Mouse (Mus musculus): ENCODE measurements around the gene Relt. TPM values are rescaled to one million over a fixed set of nuclear protein-coding genes. Genes with fewer than 3 reads are reported as not detected.

Relt gene
- 17.9 and 19.1 TPM in 2 replicates for polyA plus RNA-seq (2012; rRNA removed)

GRCm38 (mm10) chr7:100862828-100863638 is at the start of gene Relt:
Gene Relt (minus strand): TSS chr7:100863446.
- peaks cover 2% of the 10 kb centered on the region for H3K4me1 ChIP-seq (ENCODE audit: control insufficient read depth, insufficient read depth, low read length)
- TF ChIP-seq CTCF (IDR thresholded peaks at IDR 0.05; ENCODE audit: extremely low read depth, insufficient read depth, low read length): peak; percentile 67
- peak; percentile 35; the same call in 1 of the 2 replicates for TF ChIP-seq POLR2A (IDR thresholded peaks at IDR 0.05; ENCODE audit: extremely low read depth, insufficient read depth, low read length)

GRCm38 (mm10) chr7:100911791-100912190 is 48.5 kb upstream of the Relt start:
- H3K4me1 ChIP-seq (ENCODE audit: control insufficient read depth, insufficient read depth, low read length): 0 out of 2 replicates have a peak, but pooled peaks cover 6% of the 10 kb centered on the region
- H3K27ac ChIP-seq (ENCODE audit: insufficient read depth, low read length): no peak overlapping the region
- TF ChIP-seq CTCF (IDR thresholded peaks at IDR 0.05; ENCODE audit: extremely low read depth, insufficient read depth, low read length): no peak
- H3K4me3 ChIP-seq (ENCODE audit: insufficient read depth, low read length): no peak overlapping the region

More at GRCm38 (mm10) chr7:100862828-100863638, at the start of gene Relt:
- peak within 1 kb of the TSS; percentile 48 for H3K4me3 ChIP-seq (ENCODE audit: insufficient read depth, low read length)
- H3K27ac ChIP-seq (ENCODE audit: insufficient read depth, low read length): no peak within 1 kb of the TSS

- Histone ChIP-seq H3K4me1 (ENCODE audit: control insufficient read depth, insufficient read depth, low read length) (0 out of 2 replicates have a peak, but pooled peaks cover 6% of the 10 kb centered on the region), H3K4me3 (ENCODE audit: insufficient read depth, low read length) (no peak overlapping the region), H3K27ac (ENCODE audit: insufficient read depth, low read length) (no peak overlapping the region)
- TF ChIP-seq POLR2A (IDR thresholded peaks at IDR 0.05; ENCODE audit: extremely low read depth, insufficient read depth, low read length) (no peak), CTCF (IDR thresholded peaks at IDR 0.05; ENCODE audit: extremely low read depth, insufficient read depth, low read length) (no peak)
Measured at GRCm38 (mm10) chr7:100911246-100911770, 48.1 kb upstream of the Relt start.

GRCm38 (mm10) chr7:100908567-100908966 is 45.3 kb upstream of the Relt start:
- H3K4me3 ChIP-seq (ENCODE audit: insufficient read depth, low read length): no peak overlapping the region
- no peak overlapping the region for H3K27ac ChIP-seq (ENCODE audit: insufficient read depth, low read length)
- 0 out of 2 replicates have a peak, but pooled peaks cover 6% of the 10 kb centered on the region for H3K4me1 ChIP-seq (ENCODE audit: control insufficient read depth, insufficient read depth, low read length)
- TF ChIP-seq CTCF (IDR thresholded peaks at IDR 0.05; ENCODE audit: extremely low read depth, insufficient read depth, low read length) (peak; percentile 22; the same call in 1 of the 2 replicates), POLR2A (IDR thresholded peaks at IDR 0.05; ENCODE audit: extremely low read depth, insufficient read depth, low read length) (no peak)

GRCm38 (mm10) chr7:100908061-100908460 is 44.8 kb upstream of the Relt start:
- H3K4me3 ChIP-seq (ENCODE audit: insufficient read depth, low read length): no peak overlapping the region
- 0 out of 2 replicates have a peak, but pooled peaks cover 6% of the 10 kb centered on the region for H3K4me1 ChIP-seq (ENCODE audit: control insufficient read depth, insufficient read depth, low read length)
- TF ChIP-seq POLR2A (IDR thresholded peaks at IDR 0.05; ENCODE audit: extremely low read depth, insufficient read depth, low read length): no peak
- TF ChIP-seq CTCF (IDR thresholded peaks at IDR 0.05; ENCODE audit: extremely low read depth, insufficient read depth, low read length): no peak
- no peak overlapping the region for H3K27ac ChIP-seq (ENCODE audit: insufficient read depth, low read length)

GRCm38 (mm10) chr7:100907231-100907630 is 44.0 kb upstream of the Relt start:
- H3K4me1 ChIP-seq (ENCODE audit: control insufficient read depth, insufficient read depth, low read length): 0 out of 2 replicates have a peak, but pooled peaks cover 6% of the 10 kb centered on the region
- H3K4me3 ChIP-seq (ENCODE audit: insufficient read depth, low read length): no peak overlapping the region
- TF ChIP-seq POLR2A (IDR thresholded peaks at IDR 0.05; ENCODE audit: extremely low read depth, insufficient read depth, low read length): no peak
- TF ChIP-seq CTCF (IDR thresholded peaks at IDR 0.05; ENCODE audit: extremely low read depth, insufficient read depth, low read length): peak; percentile 100
- H3K27ac ChIP-seq (ENCODE audit: insufficient read depth, low read length): no peak overlapping the region

- H3K4me1 ChIP-seq (ENCODE audit: control insufficient read depth, insufficient read depth, low read length): 0 out of 2 replicates have a peak, but pooled peaks cover 4% of the 10 kb centered on the region
- no peak overlapping the region for H3K27ac ChIP-seq (ENCODE audit: insufficient read depth, low read length)
- TF ChIP-seq POLR2A (IDR thresholded peaks at IDR 0.05; ENCODE audit: extremely low read depth, insufficient read depth, low read length): no peak
- TF ChIP-seq CTCF (IDR thresholded peaks at IDR 0.05; ENCODE audit: extremely low read depth, insufficient read depth, low read length): no peak
- no peak overlapping the region for H3K4me3 ChIP-seq (ENCODE audit: insufficient read depth, low read length)
Measured at GRCm38 (mm10) chr7:100906029-100906789, 43.0 kb upstream of the Relt start.

- H3K27ac ChIP-seq (ENCODE audit: insufficient read depth, low read length): no peak overlapping the region
- TF ChIP-seq CTCF (IDR thresholded peaks at IDR 0.05; ENCODE audit: extremely low read depth, insufficient read depth, low read length) (no peak), POLR2A (IDR thresholded peaks at IDR 0.05; ENCODE audit: extremely low read depth, insufficient read depth, low read length) (no peak)
Measured at GRCm38 (mm10) chr7:100905037-100905436, 41.8 kb upstream of the Relt start.

GRCm38 (mm10) chr7:100904612-100905011 is 41.4 kb upstream of the Relt start:
- Histone ChIP-seq H3K4me1 (ENCODE audit: control insufficient read depth, insufficient read depth, low read length) (no peaks in the 10 kb centered on the region), H3K27ac (ENCODE audit: insufficient read depth, low read length) (no peak overlapping the region), H3K4me3 (ENCODE audit: insufficient read depth, low read length) (no peak overlapping the region)
- TF ChIP-seq POLR2A (IDR thresholded peaks at IDR 0.05; ENCODE audit: extremely low read depth, insufficient read depth, low read length): no peak
- no peak for TF ChIP-seq CTCF (IDR thresholded peaks at IDR 0.05; ENCODE audit: extremely low read depth, insufficient read depth, low read length)

More at GRCm38 (mm10) chr7:100905037-100905436, 41.8 kb upstream of the Relt start:
- Histone ChIP-seq H3K4me3 (ENCODE audit: insufficient read depth, low read length) (no peak overlapping the region), H3K4me1 (ENCODE audit: control insufficient read depth, insufficient read depth, low read length) (no peaks in the 10 kb centered on the region)

Data from cortical plate, adult 2 months (tissue).